Comparison of ENCODE assay signal across 11 mouse cellular contexts in the genomic region with DNA sequence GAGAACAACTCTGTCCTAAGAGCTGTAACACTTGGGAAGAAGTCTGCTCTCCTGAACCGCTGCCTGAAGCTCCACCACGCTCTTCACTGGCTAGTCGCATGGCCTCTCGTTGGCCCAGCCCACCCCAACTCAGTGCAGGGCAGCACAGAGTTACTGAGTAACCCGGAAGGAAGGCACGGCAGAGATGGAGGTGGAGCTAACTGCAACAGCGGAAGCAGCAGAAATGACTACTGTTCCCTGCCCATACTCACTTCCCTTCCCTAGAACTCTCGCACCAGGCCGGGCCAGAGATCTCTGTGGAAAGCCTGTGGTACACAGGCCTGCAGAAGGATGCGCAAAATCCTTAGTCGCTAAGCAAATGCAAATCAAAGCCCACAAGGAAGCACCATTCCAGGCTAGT. TPM values are rescaled to one million over a fixed set of nuclear protein-coding genes. Genes with fewer than 3 reads are reported as not detected.
DNase-seq lines count a peak whose midpoint lies in the region; ATAC-seq and TF ChIP-seq lines count a peak whose summit lies in the region.
"Had no signal": no experiment of that assay in that cellular context is flagged by ENCODE, and none has a peak within 500 bp of the region (broad histone marks: within the 10 kb centered on the region; RNA-seq: fewer than 3 reads in every experiment).

No protein-coding gene starts in this region.

- DNase-seq in 416B (ENCODE audit: low read depth) (peak; percentile 53), MN1 (ENCODE audit: low spot score) (peak; percentile 84)
- peak; percentile 9 for DNase-seq in lung, postnatal 0 days (ENCODE audit: low spot score)
- DNase-seq in cerebellum, adult 11-12 months, result no peak
- no peak for DNase-seq in ovary, adult 18-20 months (ENCODE audit: low spot score)
- no peak for DNase-seq in layer of hippocampus, adult 8-10 months (ENCODE audit: low spot score in 2 of 2)
- no peak for DNase-seq in forebrain, embryonic 11.5 days (ENCODE audit: low spot score)

- no peaks in the 10 kb centered on the region for H3K27me3 ChIP-seq in kidney, embryonic 16.5 days (ENCODE audit: insufficient read depth, low read length)
- no peaks in the 10 kb centered on the region for H3K27me3 ChIP-seq in lung, postnatal 0 days (replicated peaks; ENCODE audit: insufficient read depth, low read length)
- no peaks in the 10 kb centered on the region for H3K27me3 ChIP-seq in forebrain, embryonic 11.5 days (ENCODE audit: control insufficient read depth, insufficient read depth, low read length)
- H3K27me3 ChIP-seq: embryonic facial prominence, embryonic 13.5 days had no signal

- no peak overlapping the region for H3K4me2 ChIP-seq in kidney, embryonic 16.5 days (replicated peaks; ENCODE audit: low read depth, low read length)
- H3K4me2 ChIP-seq in lung, postnatal 0 days (replicated peaks; ENCODE audit: low read depth, low read length), result peak overlapping the region; percentile 27; the same call in 1 of the 2 replicates
- no peak overlapping the region for H3K4me2 ChIP-seq in forebrain, embryonic 11.5 days (ENCODE audit: low read depth, low read length, severe bottlenecking)
- H3K4me2 ChIP-seq: embryonic facial prominence, embryonic 13.5 days had no signal

- no peak for TF ChIP-seq CTCF in lung, postnatal 0 days (IDR thresholded peaks at IDR 0.05)

- no peaks in the 10 kb centered on the region for H3K9me3 ChIP-seq in kidney, embryonic 16.5 days (ENCODE audit: low read length)
- H3K9me3 ChIP-seq in lung, postnatal 0 days (ENCODE audit: low read length), result no peaks in the 10 kb centered on the region
- H3K9me3 ChIP-seq in forebrain, embryonic 11.5 days (ENCODE audit: control insufficient read depth, low read length), result no peaks in the 10 kb centered on the region
- H3K9me3 ChIP-seq: embryonic facial prominence, embryonic 13.5 days had no signal

- ATAC-seq in kidney, embryonic 16.5 days (ENCODE audit: low FRiP score, low TSS enrichment), result peak; percentile 74; the same call in 1 of the 2 replicates
- ATAC-seq in lung, postnatal 0 days, result no peak; the same call in 1 of the 2 replicates
- no peak for ATAC-seq in forebrain, embryonic 11.5 days (replicated peaks; ENCODE audit: low FRiP score)

- 45% methylated on average over 11 of the region's 11 CpGs for WGBS in kidney, embryonic 16.5 days
- WGBS in lung, postnatal 0 days, result 39% methylated on average over 11 of the region's 11 CpGs
- 66% methylated on average over 11 of the region's 11 CpGs for WGBS in forebrain, embryonic 11.5 days

- H3K4me1 ChIP-seq in kidney, embryonic 16.5 days (ENCODE audit: insufficient read depth, low read length), result no peaks in the 10 kb centered on the region
- H3K4me1 ChIP-seq in lung, postnatal 0 days (ENCODE audit: insufficient read depth, low read depth, low read length), result no peaks in the 10 kb centered on the region
- H3K4me1 ChIP-seq in forebrain, embryonic 11.5 days (replicated peaks; ENCODE audit: control insufficient read depth, insufficient read depth, low read length), result no peaks in the 10 kb centered on the region
- H3K4me1 ChIP-seq: embryonic facial prominence, embryonic 13.5 days had no signal

- H3K9ac ChIP-seq in kidney, embryonic 16.5 days (replicated peaks; ENCODE audit: low read length), result no peak overlapping the region
- no peak overlapping the region for H3K9ac ChIP-seq in lung, postnatal 0 days (replicated peaks; ENCODE audit: low read depth)
- no peak overlapping the region for H3K9ac ChIP-seq in forebrain, embryonic 11.5 days (ENCODE audit: low read length)
- H3K9ac ChIP-seq: embryonic facial prominence, embryonic 13.5 days; liver, embryonic 14.5 days had no signal

- no peaks in the 10 kb centered on the region for H3K36me3 ChIP-seq in kidney, embryonic 16.5 days (ENCODE audit: insufficient read depth, low read length)
- H3K36me3 ChIP-seq in lung, postnatal 0 days (ENCODE audit: insufficient read depth, low read length), result no peaks in the 10 kb centered on the region
- no peaks in the 10 kb centered on the region for H3K36me3 ChIP-seq in forebrain, embryonic 11.5 days (ENCODE audit: control insufficient read depth, insufficient read depth, low read length)
- H3K36me3 ChIP-seq: embryonic facial prominence, embryonic 13.5 days had no signal

- TF ChIP-seq EP300 in lung, postnatal 0 days (IDR thresholded peaks at IDR 0.05), result no peak

- H3K4me3 ChIP-seq in kidney, embryonic 16.5 days (ENCODE audit: low read length), result no peak overlapping the region
- no peak overlapping the region for H3K4me3 ChIP-seq in lung, postnatal 0 days (ENCODE audit: low read depth, low read length)
- H3K4me3 ChIP-seq in forebrain, embryonic 11.5 days (ENCODE audit: low read depth, low read length), result no peak overlapping the region
- H3K4me3 ChIP-seq: embryonic facial prominence, embryonic 13.5 days had no signal

- H3K27ac ChIP-seq in kidney, embryonic 16.5 days (ENCODE audit: low read length), result no peak overlapping the region
- no peak overlapping the region for H3K27ac ChIP-seq in lung, postnatal 0 days (ENCODE audit: low read length)
- H3K27ac ChIP-seq in forebrain, embryonic 11.5 days (ENCODE audit: low read depth, low read length), result no peak overlapping the region
- H3K27ac ChIP-seq: embryonic facial prominence, embryonic 13.5 days; liver, embryonic 14.5 days had no signal

RNA-seq across cellular contexts. Expression of a gene that starts 4.4 kb away (rescaled TPM):
- polyA plus RNA-seq in kidney, embryonic 16.5 days (2015; fragmentation: Nextera tagmentation; extraction: Ambion mirVana), result not detected in 2 replicates
- not detected in 2 replicates for polyA plus RNA-seq in lung, postnatal 0 days (2015; fragmentation: Nextera tagmentation; extraction: Ambion mirVana)
- total RNA-seq in layer of hippocampus, adult 8-10 months (2022), result not detected
- not detected in 2 replicates for polyA plus RNA-seq in forebrain, embryonic 11.5 days (2014; fragmentation: Nextera tagmentation; extraction: Ambion mirVana)
- total RNA-seq: heart, postnatal 14 days had no signal
- polyA plus RNA-seq: embryonic facial prominence, embryonic 13.5 days; liver, embryonic 14.5 days had no signal

RNA-seq across cellular contexts. Expression of a gene that starts 5.0 kb away (rescaled TPM):
- polyA plus RNA-seq in kidney, embryonic 16.5 days (2015; fragmentation: Nextera tagmentation; extraction: Ambion mirVana), result not detected in 2 replicates
- not detected in 2 replicates for polyA plus RNA-seq in lung, postnatal 0 days (2015; fragmentation: Nextera tagmentation; extraction: Ambion mirVana)
- total RNA-seq in layer of hippocampus, adult 8-10 months (2022), result not detected
- polyA plus RNA-seq in forebrain, embryonic 11.5 days (2014; fragmentation: Nextera tagmentation; extraction: Ambion mirVana), result not detected in 2 replicates
- total RNA-seq: heart, postnatal 14 days had no signal
- polyA plus RNA-seq: embryonic facial prominence, embryonic 13.5 days; liver, embryonic 14.5 days had no signal

RNA-seq across cellular contexts. Expression of a gene that starts 52.1 kb away (rescaled TPM):
- not detected in 2 replicates for polyA plus RNA-seq in kidney, embryonic 16.5 days (2015; fragmentation: Nextera tagmentation; extraction: Ambion mirVana)
- polyA plus RNA-seq in lung, postnatal 0 days (2015; fragmentation: Nextera tagmentation; extraction: Ambion mirVana), result not detected in 2 replicates
- not detected for total RNA-seq in layer of hippocampus, adult 8-10 months (2022)
- not detected in 2 replicates for polyA plus RNA-seq in forebrain, embryonic 11.5 days (2014; fragmentation: Nextera tagmentation; extraction: Ambion mirVana)
- total RNA-seq: heart, postnatal 14 days had no signal
- polyA plus RNA-seq: embryonic facial prominence, embryonic 13.5 days; liver, embryonic 14.5 days had no signal

RNA-seq across cellular contexts. Expression of a gene that starts 59.9 kb away (rescaled TPM):
- polyA plus RNA-seq in kidney, embryonic 16.5 days (2015; fragmentation: Nextera tagmentation; extraction: Ambion mirVana), result not detected in 2 replicates
- not detected in 2 replicates for polyA plus RNA-seq in lung, postnatal 0 days (2015; fragmentation: Nextera tagmentation; extraction: Ambion mirVana)
- total RNA-seq in layer of hippocampus, adult 8-10 months (2022), result not detected
- polyA plus RNA-seq in forebrain, embryonic 11.5 days (2014; fragmentation: Nextera tagmentation; extraction: Ambion mirVana), result not detected in 2 replicates
- total RNA-seq: heart, postnatal 14 days had no signal
- polyA plus RNA-seq: embryonic facial prominence, embryonic 13.5 days; liver, embryonic 14.5 days had no signal

Comparison
In these comparisons a context has a peak if more than half of its experiments do, and no peak if none do; other contexts are left out.
1. DNase-seq: peak in 416B (single experiment), MN1 (single experiment) and lung, postnatal 0 days (single experiment); none in cerebellum, adult 11-12 months (single experiment), ovary, adult 18-20 months (single experiment), layer of hippocampus, adult 8-10 months (0 of 2) and forebrain, embryonic 11.5 days (single experiment).